Mouse (Mus musculus) G1E (cell line): Measurements from ENCODE around the gene Gramd1b.

ENCODE experiments used
- CTCF ChIP-seq: IDR thresholded peaks from 2 replicates; pipeline ENCODE4 v1.5.1; 2012; ENCODE audit warnings: low read depth, low read length, inconsistent platforms, mixed read lengths
- GATA2 ChIP-seq: IDR thresholded peaks from 2 replicates; pipeline ENCODE4 v1.6.1; 2012; ENCODE audit warnings: low read depth, low read length, inconsistent platforms, borderline replicate concordance
- POLR2AphosphoS5 ChIP-seq: IDR thresholded peaks from 2 replicates; pipeline ENCODE4 v1.6.1; 2012; ENCODE audit warnings: low read depth, low read length, inconsistent platforms; ENCODE audit not compliant: insufficient replicate concordance
- TAL1 ChIP-seq: conservative IDR thresholded peaks from 2 replicates; pipeline ENCODE4 v1.6.1; 2012; ENCODE audit warnings: low read depth, low read length, inconsistent platforms, mixed read lengths

- TF ChIP-seq POLR2AphosphoS5, result no peak
- no peak for TF ChIP-seq CTCF
- no peak for TF ChIP-seq GATA2
- no peak for TF ChIP-seq TAL1
Measured at GRCm38 (mm10) chr9:40316865-40317660, 214.1 kb downstream of the Gramd1b start.
